Mouse (Mus musculus) ovary, adult 18-20 months (tissue): ENCODE measurements around the gene Syce1.

ENCODE experiments used
- DNase-seq: peaks from one replicate; pipeline ENCODE4 v3.0.0; 2022; ENCODE audit warnings: low spot score, mixed read lengths

The Syce1 gene

DNA sequence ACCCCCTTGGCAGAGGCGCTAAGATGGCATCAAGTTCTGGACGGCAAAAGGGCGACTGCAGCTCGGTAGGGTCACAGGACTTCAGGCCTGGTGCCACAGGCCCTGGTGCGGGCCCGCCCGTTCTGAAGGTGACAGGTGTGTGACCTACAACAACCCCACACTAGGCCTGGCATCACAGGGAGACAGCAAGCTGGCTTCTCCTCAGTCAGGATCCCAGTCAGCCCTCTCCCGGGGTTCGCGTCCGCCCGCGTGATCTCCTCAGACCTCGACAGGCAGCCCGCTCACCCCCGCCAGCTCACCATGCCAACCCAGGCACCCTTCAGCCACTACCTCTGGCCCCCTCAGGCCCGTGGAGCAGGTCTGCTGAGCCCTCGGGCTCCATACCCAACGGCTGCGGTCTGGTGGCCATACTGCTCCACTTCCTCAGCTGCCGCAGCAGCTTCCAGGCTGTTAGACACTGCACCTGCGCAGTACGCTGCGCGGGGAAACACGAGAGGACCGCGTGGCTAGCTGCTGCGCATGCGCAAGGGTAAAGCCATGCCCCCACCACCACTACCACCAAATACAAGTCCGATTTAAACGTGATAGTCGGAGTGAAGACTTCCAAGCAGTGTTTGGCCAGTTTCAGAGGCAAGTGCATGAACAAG lies at the start of gene Syce1:
TSS of gene Syce1 (minus strand) at position 447 of the 647 bp plus-strand sequence.
- no peak for DNase-seq

GRCm38 (mm10) chr7:140836243-140837115 lies 48.8 kb upstream of the Syce1 start:
- DNase-seq: no peak

DNA sequence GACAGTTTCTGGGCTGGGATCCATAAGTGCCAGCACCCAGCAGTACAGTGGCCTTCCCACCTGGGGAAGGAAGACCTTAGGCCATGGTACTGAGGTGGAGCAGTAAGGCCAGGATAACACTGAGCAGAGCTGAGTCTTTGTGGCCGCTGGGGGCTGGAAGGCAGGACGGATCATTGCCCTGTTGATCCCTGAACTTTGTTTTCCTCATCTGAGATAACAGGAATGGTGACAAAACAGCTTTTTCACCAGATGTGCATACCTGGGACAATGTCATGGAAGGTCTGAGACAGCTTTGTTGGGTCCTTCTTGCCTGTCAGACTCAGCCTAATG lies 48.1 kb upstream of the Syce1 start:
- no peak for DNase-seq

DNA sequence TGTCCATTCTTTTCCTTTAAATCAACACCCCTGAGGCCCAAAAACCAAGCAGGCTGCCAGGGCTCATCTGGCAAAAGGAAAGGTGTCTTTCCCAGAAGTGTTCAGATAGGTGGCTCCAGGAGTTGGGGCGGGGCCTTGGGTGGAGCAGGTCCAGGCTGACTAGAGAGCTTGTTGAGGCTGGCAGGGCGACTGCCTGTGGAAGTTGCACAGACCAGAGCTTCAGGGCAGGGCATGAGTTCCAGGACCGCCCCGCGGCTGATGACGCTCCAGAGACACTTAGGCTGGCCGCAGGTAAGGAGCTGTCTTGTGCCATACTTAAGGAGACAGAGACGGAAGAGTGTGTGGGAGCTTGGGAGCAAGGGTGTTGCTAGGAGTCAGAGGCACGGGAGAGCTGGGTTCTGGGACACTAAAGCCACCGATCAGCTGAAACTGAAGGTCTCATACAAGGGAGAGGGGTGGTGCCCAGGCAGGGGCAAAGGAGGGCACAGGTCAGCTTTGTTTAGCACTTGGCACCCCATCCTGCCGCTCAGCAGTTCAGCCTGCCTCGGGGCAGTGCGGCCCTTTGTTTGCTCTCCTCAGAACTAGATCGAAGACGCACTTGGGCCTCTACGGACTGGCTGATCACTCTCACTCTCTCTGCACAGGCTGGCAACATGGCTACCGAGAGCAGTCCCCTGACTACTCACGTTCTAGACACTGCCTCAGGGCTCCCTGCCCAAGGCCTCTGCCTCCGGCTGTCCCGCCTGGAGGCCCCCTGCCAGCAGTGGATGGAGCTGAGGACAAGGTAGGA lies 47.5 kb upstream of the Syce1 start, which contains the start of gene Urah:
TSS of gene Urah (plus strand) at position 51 of the 790 bp plus-strand sequence.
- DNase-seq: no peak

DNA sequence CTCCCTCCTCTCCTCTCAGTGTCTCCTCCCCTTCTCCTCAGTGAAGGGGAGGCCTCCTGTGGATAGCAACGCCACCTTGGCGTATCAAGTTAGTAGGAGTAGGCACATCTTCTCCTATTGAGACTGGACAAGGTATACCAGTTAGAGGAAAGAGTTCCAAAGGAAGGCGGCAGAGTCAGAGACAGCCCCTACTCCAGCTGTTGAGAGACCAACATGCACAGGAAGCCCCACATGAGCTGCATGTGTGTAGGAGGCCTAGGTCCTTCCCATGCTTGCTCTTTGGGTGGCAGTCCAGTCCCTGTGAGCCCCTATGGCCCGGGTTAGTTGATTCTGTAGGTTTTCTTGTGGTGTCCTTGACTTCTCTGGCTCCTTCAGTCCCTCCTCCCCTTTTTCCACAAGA lies 45.7 kb upstream of the Syce1 start:
- DNase-seq: no peak

GRCm38 (mm10) chr7:140831447-140831846 lies 43.8 kb upstream of the Syce1 start:
- no peak for DNase-seq

GRCm38 (mm10) chr7:140828171-140828881 lies 40.7 kb upstream of the Syce1 start:
- DNase-seq: no peak

DNA sequence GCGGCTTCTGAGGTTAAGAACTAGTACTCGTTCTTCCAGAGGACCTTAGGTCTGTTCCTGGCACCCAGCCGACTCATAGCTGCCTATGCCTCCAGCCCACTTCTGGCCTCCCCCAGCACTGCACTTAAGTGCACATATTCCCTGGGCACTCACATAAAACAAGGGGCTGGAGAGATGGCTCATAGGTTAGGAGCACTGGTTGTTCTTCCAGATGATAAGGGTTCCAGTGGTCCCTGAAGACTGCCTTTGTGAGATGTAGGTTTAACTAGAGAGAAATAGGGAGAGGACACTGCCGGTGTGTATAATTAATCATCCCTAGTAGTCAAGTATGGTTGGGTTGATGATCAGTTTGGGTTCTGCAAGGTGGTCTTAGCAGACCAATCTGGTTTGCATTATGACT lies 35.1 kb upstream of the Syce1 start:
- no peak for DNase-seq

GRCm38 (mm10) chr7:140821653-140822329 lies 34.1 kb upstream of the Syce1 start, which contains the start of gene Zfp941:
Gene Zfp941 (minus strand): TSS chr7:140822178.
- DNase-seq: no peak

GRCm38 (mm10) chr7:140821305-140821652 lies 33.6 kb upstream of the Syce1 start:
- DNase-seq: no peak

GRCm38 (mm10) chr7:140820173-140820572 lies 32.5 kb upstream of the Syce1 start:
- DNase-seq: no peak

DNA sequence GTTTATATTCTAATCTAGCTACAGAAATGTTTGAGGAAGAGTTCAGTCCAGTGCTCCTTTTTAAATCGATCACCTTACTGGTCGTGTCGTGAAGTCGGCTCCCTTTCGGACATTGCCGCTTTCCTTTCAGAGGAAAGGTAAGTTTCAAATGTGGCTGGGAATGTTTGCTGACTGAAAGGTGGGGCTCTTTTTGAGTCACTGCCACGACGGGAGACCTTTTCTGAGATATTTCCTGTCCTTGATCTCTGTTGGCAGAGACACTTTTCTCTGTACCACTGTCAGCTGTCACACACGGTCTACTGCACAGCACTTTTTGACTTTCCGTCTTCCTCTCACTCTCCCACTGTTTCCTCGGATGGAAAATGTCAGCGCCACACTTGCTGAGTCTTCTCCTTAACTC lies 25.2 kb upstream of the Syce1 start:
- no peak for DNase-seq

- no peak for DNase-seq
These were observed 24.1 kb upstream of the Syce1 start for GRCm38 (mm10) chr7:140811714-140812113.

- DNase-seq: no peak
These were observed 22.8 kb upstream of the Syce1 start for GRCm38 (mm10) chr7:140810496-140810895.

DNA sequence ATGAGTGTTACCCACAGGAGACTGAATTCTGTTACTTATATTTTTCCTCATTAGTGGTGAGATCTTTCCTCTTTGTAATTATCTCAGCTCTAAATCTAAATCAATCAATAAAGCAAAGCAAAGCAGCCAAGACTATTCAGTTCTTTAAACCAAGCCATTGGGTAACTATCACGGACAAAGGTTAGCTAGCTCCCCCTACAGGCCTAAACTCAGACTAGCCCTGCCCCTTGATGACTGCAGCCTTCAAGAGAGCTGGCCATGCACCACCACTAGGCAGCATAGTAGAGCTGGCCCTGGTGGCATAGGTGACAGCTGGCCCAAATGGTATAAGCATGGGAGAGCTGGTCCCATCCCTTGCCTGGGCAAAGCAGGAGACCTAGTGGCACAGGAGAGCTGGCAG lies 18.1 kb upstream of the Syce1 start:
- DNase-seq: no peak

- DNase-seq: no peak
These were observed 15.0 kb upstream of the Syce1 start for GRCm38 (mm10) chr7:140802629-140803028.

GRCm38 (mm10) chr7:140798212-140798611 lies 10.6 kb upstream of the Syce1 start:
- no peak for DNase-seq

DNA sequence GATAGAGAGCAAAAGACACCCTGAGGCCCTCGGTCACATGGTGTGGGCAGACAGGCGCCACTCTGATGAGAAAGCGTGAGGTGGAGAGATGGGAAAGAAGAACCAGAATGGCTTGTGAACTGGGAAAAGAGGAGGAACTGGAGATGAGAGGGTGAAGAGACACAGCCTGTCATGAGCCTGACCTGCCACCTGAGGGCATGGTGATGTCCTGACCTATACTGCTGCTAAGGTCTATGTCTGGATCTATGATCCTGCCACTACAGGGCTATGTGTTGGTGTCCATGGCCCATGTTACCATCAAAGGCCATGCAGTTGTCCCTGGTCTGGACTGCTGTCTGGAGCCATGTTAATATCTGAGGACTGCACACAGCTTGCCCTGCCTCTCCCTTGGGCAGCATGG lies 10.0 kb upstream of the Syce1 start:
- DNase-seq: no peak

GRCm38 (mm10) chr7:140793541-140793940 lies 5.9 kb upstream of the Syce1 start:
- no peak for DNase-seq

- DNase-seq: no peak
These were observed 392 bp upstream of the Syce1 start for GRCm38 (mm10) chr7:140788053-140788435.

- DNase-seq: no peak
These were observed 7.1 kb downstream of the Syce1 start for GRCm38 (mm10) chr7:140780548-140780947.
